Mouse (Mus musculus): ENCODE data around the gene Dgkd.

GRCm38 (mm10) chr1:87953073-87953472, 100.0 kb downstream of the Dgkd start:
- TF ChIP-seq POLR2A (IDR thresholded peaks at IDR 0.05; ENCODE audit: low read depth, low read length), result no peak
- no peak for TF ChIP-seq CTCF (IDR thresholded peaks at IDR 0.05; ENCODE audit: extremely low read depth, insufficient read depth, insufficient read length, insufficient replicate concordance)
